Mouse (Mus musculus): ENCODE measurements around the gene Sparc. TPM values are rescaled to one million over a fixed set of nuclear protein-coding genes. Genes with fewer than 3 reads are reported as not detected.
A peak's percentile ranks its signal among the peaks of the same experiment; 100 is the strongest.
"Not testable (repeated sequence)": the region's sequence is repeated elsewhere in the genome, so short reads cannot be mapped to it uniquely, and the experiment has no call there.

The Sparc gene
- total RNA-seq, 2 experiments from 2014 or later, result 1,630 to 1,800 TPM

DNA sequence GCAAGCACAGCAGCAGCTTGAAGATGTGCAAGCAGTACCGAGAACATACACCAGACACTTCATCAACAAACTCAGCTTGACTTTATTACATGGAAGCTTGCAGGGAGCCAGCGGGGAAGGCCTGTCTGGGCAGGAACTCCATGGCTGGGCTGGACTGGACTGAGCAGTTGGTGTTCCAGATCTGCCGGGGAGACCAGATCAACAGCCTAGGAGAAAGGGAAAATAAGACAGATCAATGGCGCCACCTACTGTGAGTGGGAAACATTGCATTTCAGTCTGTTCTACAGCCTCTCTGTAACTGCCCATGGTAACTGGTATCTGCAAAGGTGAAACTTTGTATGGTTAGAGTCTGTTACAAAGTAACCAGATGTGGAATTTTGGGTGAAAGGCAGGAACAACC lies 23.6 kb upstream of the Sparc start:
- peak; percentile 83 for DNase-seq
- intact Hi-C loops (cut with DNase I; ENCODE audit: low total_unique reads), result loop anchor here (2.0 to 5.0 kb wide), 2 partner anchors 58 to 234 kb away; no protein-coding TSS in a partner anchor

DNA sequence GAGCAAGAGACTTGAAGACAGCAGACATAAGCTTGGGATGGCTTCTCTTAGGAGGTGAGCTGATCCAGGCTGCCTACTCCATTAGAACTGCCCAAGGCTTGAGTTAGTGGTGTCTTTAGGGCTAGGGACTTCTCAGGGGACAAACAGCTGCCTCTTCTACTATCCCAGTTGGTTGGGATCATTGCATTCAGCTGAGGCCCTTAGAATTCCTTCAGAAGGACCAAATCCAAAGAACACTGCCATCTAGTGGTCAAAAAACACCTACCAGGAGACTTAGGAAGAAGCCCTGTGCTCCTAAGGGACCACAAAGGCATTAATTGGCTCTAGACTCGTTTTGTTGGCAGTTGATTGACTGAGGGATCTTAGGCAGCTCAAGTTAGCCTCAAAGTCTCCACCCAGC lies 21.8 kb upstream of the Sparc start:
- intact Hi-C loops (cut with DNase I; ENCODE audit: low total_unique reads), result loop anchor here (5.0 kb wide), 1 partner anchor 232 kb away; no protein-coding TSS in a partner anchor
- DNase-seq, result no peak

DNA sequence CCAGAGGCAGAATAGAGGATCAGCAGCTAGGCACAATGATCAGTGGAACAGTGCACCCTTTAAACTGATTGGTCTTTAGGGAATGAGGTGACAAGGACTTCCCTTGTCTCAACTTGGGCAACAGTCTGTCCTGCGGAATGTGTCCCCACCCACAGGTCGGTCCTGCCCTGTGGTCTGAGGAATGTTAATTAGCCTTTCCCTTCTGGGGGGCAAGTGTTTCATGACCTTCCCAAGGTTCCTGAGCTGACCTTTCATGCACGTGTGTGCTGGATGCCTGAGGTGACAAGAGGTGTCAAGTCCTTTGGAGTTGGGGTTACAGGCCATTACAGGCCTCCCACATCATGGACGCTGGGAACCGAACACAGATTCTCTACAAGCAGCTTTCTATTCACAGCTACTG lies 16.7 kb upstream of the Sparc start:
- DNase-seq, result no peak
- intact Hi-C loops (cut with DNase I; ENCODE audit: low total_unique reads), result no loop called here

DNA sequence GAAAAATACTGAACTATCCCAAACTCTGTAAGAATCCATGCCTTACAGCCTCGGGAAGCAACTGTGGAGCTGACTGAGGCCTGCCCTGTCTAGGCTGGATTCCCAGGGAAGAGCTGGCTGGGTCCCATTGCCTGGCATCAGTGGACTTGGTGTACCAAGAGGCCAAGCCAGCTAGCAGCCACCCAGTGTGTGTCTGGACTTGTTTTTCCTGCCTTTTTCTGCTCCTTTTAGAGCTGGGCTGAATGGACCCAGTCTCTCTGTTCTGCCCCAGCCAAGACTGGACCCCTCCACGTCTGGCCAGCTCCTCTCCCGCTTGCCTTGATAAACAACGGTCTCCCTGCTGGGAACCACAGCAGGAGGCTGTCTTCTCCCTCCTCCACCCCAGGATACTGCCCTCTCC lies 15.0 kb upstream of the Sparc start:
- peak; percentile 50 for DNase-seq
- intact Hi-C loops (cut with DNase I; ENCODE audit: low total_unique reads), result no loop called here

DNA sequence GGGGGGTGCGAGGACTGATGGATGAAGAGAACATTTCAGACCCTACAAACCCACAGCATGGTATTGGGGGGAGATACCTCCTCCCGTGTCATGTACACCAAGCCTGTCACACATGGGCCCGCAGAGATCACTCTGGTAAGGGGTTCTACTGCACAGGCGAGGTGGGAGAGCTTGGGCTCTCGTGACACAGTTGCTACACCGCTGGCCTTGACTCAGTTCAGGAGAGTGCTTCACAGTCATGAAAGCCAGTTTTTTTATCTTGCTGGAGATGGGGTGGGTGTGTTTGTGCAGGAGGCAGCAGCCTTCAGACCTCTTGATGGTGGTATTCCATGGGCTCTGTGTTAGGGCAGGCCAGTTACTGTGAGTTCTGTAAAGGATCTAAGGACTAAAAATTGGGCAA lies 13.1 kb upstream of the Sparc start:
- DNase-seq, result no peak
- intact Hi-C loops (cut with DNase I; ENCODE audit: low total_unique reads), result no loop called here

DNA sequence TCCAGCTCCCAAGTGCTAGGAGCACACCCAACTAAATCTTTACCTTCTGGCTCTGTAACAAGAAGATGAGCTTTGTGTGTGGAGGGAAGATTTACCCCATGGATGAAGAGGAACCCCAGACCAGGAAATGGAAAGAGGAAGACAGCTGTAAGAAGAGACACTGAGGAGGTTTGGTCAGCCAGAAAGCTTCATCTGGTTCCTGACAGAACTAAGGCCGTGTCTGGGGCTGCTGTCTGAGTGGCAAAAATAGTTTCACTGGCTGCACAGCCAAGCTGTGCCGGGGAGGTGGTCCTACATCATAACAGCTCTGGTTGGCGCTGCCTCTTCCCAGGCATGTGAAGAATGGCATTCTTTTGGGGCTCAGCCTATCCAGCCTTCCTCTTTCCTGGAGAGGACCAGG lies 10.0 kb upstream of the Sparc start:
- no peak for DNase-seq
- intact Hi-C loops (cut with DNase I; ENCODE audit: low total_unique reads), result no loop called here

DNA sequence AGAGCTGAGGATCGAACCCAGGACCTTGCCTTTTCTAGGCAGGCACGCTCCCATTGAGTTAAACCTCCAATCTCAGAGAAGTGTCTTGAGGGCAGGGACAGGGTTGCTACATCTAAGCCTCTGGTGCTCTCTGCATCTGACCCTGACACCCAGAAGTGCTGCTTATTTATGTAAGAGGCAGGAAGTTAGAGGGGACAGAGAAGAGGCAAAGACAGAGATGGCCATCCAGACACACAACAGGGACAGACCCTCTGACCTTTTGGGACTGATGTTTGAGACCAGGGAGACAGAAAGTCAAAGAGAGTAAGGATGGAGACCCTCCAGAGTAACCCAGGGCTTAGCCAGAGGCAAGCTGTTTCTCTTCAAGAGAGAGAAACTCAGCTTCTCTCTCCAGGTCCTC lies 7.0 kb upstream of the Sparc start:
- intact Hi-C loops (cut with DNase I; ENCODE audit: low total_unique reads), result no loop called here

DNA sequence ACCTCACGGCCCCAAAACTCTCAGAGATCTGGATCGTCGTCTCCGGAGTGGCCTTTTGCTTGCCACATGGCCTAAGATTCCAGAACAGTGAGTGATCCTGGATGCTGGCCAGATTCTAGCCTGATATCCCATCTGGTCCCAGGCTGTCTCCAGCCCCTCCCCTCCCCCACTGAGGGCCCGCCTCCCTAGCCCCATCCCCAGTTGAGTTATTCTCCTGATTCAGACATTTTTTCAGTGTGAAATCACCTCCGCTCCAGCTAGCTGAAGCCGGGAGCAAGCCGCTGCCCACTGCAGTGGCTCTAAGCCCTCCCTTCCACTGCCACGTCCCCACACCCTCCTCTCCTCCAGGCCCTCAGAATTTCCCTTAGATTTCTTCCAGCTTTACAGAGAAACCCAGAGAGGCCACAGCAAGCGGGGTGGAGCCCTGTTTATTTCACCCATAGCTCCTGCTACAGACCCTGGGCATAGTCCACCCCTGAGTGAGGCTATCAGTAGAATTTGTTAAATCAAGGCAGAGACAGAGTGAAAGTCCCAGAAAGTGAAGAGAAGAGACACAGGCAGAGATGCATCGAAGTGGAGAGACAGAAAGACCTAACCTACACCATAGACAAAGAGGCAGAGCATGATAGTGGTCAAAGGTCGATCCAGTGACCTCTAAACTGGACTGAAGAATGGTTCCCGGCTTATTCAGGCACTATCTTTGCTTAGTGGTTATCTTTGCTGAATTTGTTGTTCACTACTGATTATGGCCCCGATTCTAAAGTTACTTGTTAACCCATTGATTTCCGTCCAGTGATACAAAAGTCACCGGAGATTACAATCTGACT lies 5.4 kb upstream of the Sparc start:
- intact Hi-C loops (cut with DNase I; ENCODE audit: low total_unique reads), result no loop called here
- DNase-seq, result peak; percentile 95

More for the DNA sequence above, 7.0 kb upstream of the Sparc start:
- DNase-seq, result no peak

DNA sequence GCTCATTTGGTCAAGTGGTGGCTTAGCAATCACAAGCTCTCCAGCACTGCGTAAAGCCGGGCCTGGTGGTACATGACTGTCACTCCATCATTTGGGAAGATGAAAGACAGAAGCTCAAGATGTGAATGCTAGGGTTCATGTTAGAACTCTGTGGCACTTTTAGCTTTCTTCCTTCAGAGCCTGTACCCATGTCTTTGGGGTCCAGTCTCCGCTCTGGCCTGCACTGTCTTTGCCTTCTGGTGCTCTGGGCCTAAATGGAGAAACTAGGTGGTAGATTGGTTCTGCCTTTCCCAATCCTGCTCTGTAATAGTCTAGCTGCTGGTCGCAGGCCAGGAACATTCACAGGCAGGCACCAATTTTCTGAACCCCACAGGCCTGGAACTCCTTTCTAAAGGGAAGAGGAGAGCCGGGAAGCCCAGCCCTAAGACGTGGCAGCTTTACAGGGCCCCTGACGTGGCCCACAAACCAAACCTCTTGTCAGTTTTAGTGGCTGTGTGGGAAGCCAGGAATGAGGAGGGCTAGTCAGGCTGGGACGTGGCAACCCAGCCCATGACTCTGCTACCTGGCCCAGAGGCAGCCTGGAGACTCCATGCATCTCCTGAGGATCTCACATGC lies 1.9 kb upstream of the Sparc start:
- intact Hi-C loops (cut with DNase I; ENCODE audit: low total_unique reads), result no loop called here

DNA sequence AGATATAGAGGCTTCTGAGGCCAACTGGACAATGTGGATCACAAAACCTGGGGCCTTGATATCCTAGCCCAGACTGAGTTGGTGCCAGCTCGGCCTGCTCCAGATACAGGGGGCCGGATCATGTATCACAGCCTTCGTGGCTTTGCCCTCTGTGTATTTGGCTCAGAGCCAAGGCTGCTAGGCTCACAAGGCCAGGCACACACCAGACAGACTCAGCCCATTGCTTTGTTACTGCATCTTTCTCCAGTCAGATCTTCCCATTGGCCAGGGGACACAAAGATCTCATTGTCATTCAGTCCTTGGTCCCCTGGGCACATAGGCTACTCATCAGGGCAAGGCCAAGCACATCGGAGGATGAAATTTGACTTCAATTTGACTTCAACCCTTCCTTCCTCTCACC lies 773 bp upstream of the Sparc start:
- peak; percentile 63 for DNase-seq
- intact Hi-C loops (cut with DNase I; ENCODE audit: low total_unique reads), result no loop called here

More for the DNA sequence above, 1.9 kb upstream of the Sparc start:
- peak; percentile 39 for DNase-seq

DNA sequence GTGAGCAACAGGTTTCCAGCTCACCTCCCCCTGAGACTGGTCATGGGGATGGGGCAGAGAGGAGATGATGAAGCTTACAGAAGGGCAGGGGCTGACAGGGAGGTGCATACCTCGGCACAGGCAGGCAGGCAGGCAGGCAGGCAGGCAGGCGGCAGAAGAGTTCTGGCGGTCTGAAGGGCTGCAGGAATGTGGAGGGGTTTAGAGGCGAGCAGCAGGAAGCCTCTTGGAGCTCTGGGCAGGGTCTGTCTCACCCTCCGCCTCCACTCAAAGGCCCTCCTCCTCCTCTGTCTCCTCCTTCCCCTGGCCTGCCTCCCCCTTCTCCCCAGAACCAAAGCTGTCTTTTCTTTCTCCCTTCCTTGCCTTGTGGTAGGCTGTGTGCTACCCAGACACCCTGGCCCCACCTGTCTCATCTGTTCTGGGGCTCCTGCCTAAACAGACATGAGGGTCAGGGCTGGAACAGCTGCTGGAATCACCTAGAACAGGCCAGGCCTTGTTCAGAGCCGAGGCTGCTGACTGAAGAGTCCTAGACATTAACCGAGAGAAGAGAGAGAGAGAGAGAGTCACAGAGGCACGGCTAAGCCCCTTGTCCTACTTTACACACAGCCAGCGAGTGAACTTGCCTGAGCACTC lies 3.2 kb downstream of the Sparc start:
- peak; percentile 82 for DNase-seq
- intact Hi-C loops (cut with DNase I; ENCODE audit: low total_unique reads), result no loop called here

DNA sequence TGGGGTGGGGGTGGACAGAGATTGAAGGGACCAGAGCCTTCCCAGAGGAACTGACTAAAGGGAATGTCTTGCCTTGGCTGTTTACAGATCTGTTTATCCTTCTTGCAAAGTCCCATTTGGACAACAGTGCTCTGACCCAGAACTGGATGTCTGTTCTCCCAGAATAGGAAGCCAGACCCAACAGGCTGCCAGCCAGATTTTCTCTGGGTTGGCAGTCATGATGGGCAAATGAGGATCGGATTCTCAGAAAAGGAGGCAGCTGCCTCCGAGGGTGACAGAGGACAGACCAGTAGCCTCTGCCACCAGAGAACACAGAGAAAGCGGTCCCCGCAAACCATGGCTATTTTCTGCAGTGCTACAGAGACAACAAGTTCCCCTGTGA lies 3.7 kb downstream of the Sparc start:
- peak; percentile 65 for DNase-seq
- intact Hi-C loops (cut with DNase I; ENCODE audit: low total_unique reads), result no loop called here

DNA sequence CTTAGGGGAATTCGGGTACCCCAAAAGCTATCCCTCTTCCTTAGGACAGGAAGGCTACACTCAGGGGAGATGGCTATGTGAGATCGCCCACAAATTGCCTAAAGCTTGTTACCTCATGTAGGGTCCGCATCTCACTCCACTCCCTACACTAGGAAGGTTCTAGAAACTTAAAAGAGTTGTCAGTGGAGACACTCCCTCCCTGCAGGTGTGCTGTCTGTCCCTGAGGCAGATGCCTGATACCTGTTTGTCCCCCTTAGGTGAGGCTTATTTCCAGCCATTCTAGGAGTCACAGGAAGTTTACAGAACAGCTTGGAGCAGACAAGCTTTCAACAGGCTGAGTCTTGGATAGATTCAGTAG lies 4.3 kb downstream of the Sparc start:
- no peak for DNase-seq
- intact Hi-C loops (cut with DNase I; ENCODE audit: low total_unique reads), result no loop called here

DNA sequence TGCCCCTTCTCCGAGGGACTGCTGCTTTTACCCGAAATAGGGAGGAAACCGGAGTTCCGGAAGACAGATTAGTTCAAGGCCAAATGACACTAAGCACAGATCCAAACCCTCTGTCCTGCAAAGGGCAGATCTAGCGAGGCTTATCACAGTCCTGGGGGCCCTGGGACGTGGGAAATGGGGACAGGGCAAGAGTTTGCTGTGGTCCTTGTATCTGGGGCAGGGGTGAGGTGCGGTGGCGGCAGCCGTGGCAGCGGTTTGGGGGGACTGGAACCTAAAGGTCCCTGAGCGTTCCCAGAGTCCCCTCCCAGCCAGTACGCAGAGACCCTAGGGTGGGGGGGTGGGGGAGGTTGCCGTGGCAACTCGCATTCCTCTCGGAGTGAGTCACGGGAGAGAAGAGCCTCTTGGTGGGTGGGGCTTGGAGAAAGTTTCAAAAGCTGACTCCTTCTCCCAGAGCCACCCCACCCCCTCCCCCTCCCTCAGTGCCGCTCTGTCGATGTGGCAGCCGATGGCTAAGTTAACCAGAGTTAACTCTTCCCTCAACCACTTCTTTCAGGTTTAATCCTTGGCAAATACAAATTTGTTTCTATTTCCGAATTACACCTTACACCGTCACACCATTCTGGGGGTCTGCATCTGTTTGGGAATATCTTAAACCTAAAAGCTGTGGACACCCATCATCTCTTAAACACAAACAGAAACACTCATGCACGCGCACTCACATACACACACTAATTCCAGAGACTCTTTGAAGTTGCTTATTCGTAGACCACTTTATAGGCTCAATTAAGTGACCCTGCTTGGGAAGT lies 4.9 kb downstream of the Sparc start:
- DNase-seq, result peak; percentile 68
- intact Hi-C loops (cut with DNase I; ENCODE audit: low total_unique reads), result no loop called here

DNA sequence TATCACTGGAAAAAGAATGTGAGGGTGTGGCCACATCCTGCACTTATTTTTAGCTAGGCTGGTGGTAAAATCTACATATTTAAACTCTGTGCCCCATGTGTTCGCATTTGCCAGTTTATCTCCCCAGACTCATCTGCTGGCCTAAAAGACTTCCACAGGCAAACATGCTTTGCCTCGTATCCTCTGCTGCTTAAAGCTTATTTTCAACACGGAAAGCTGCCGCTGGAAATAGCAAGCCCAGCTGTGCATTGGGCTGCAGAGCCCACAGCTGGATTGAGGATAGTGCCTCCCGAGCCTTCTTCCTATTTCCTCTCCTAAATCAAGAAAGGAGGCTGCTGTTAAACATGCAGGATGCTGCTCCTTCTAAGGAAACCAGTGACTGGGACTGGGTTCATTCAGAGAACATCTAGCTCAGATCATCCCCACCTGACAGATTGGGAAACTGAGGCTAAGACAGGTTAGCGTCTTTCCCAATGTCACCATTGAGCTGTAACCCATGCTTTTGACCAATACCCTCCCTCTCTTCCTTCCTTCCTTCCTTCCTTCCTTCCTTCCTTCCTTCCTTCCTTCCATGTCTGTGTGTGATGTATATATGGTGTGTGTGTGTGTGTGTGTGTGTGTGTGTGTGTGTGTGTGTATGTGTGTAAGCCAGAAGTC lies 6.2 kb downstream of the Sparc start:
- DNase-seq, result peak; percentile 3
- intact Hi-C loops (cut with DNase I; ENCODE audit: low total_unique reads), result no loop called here

DNA sequence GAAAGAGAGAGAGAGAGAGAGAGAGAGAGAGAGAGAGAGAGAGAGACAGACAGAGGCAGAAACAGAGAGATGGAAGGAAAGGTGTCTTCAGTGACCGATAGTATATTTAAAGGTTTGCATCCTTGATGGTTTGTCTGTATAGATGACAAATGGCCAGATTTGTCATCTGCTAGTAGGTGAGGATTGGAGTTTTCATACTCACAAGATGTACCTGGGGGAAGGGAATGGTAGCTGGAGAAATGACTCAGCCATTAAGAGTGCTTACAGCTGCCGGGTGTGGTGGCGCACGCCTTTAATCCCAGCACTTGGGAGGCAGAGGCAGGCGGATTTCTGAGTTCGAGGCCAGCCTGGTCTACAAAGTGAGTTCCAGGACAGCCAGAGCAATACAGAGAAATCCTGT lies 7.3 kb downstream of the Sparc start:
- DNase-seq, result peak; percentile 2
- intact Hi-C loops (cut with DNase I; ENCODE audit: low total_unique reads), result not testable (repeated sequence)

DNA sequence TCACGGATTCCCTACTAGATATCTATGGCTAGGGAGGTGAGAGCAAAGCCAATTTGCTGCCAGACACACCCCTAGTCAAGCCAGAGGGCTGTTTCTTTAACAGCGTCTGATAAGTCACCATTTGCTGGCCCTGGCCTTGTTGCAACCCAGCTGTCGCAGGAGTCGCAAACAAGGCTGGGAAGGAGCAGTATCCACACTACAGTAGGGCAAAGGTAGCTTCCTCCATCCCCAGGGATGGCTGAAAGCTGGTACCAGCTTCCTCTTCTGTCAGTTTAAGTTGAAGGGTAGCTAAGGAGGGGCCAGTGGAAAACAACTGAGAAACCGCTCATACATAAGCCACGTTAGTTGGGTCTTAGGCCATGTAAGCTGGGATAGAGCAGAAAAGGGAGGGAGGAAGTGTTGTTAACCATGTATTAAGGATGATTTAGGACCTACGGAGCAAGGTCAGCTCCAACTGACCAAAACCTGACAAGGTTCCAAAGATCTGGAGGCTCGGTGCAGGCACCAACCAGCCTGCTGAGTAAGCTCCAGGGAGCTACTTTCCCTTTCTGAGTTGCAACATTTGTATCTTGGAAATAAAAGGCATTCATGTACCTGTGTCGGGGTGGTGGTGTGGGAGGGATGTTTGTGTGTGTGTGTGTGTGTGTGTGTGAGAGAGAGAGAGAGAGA lies 7.8 kb downstream of the Sparc start:
- intact Hi-C loops (cut with DNase I; ENCODE audit: low total_unique reads), result no loop called here
- peak; percentile 42 for DNase-seq

DNA sequence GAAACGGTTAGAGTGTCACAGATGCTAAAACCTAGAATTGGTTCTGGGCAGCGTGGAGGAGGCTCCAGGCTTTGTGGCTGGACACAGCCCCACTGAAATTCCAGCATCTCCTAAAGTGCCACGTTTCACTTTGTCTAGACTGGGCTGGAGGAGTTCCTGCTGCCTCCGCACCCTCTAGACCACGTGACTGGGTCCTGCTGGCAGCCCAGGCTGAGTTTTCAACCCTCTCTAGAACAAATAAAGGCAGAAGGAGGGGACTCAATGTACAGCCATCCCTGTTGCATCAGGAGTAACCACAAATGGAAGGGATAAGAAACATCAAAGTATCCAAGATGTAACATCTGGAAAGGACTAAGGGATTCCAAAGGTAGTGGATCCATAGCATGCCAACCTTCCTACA lies 8.7 kb downstream of the Sparc start:
- no peak for DNase-seq
- intact Hi-C loops (cut with DNase I; ENCODE audit: low total_unique reads), result no loop called here

DNA sequence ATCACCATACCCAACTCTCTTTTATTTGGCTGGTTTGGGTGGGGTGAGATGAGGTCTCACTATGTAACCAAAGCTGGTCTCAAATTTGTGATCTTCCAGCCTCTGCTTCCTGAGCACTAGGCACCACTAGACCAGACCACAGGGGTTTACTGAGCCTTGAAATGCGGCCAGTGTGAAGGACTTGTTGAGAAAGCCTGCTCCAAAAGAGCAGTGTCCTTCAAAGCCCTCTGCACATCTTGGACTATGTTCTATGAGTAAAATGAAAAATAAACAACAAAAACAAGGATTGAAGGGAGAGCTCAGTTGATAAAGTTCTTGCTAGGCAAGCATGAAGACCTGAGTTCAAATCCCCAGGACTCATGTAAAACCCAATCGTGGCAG lies 9.6 kb downstream of the Sparc start:
- intact Hi-C loops (cut with DNase I; ENCODE audit: low total_unique reads), result no loop called here
- no peak for DNase-seq

Data from gastrocnemius, postnatal 14 days (tissue).